Comparison of ENCODE assay signal across 8 mouse cellular contexts in the genomic region with DNA sequence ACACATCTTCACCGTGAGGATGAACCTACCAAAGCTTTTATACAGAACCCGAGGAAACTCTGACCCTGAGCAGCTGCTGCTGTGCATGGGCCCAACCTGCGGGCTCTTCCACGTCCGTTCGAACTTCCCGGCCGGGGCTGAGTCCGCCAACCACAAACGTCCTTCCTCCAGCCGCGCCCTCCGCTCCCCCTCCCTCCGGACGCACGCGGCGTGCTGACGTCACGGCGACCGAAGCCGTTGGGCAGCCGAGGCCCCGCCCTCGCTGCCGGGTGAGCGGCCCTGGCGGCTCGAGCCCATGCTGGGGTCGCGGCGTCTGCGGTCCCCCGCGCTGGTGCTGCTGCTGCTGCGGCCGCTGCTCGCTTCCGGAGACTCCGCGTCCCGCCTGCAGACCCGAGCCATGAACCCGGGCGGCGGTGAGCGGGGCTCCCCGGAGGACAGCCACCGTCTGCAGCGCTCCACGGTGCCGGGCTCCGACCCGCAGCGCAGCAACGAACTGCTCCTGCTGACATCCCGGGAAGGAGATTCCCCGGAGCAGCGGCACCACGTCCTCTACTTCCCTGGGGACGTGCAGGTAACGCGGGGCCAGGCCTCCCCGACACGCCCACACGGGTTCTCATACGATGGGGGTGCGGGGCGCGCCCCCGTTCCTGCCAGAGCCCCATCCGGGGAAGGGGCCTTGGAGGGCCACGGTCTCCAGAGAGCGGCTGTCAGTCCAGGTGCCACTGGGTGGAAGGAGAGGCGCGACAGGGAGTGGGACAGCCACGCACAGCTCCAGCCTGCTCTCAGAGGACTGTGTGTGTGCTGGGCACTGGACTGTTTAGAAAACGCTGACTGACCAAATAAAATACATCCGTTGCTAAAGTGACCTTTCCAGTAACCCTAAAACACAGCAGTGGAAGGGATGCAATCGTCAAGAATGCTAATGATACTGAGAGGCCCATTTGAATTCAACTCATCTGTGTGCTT. TPM values are rescaled to one million over a fixed set of nuclear protein-coding genes. Genes with fewer than 3 reads are reported as not detected.
DNase-seq lines count a peak whose midpoint lies in the region; ATAC-seq lines count a peak whose summit lies in the region.

A gene (plus strand): TSS at position 245 of the 966 bp plus-strand sequence.

- H3K4me1 ChIP-seq in embryonic facial prominence, embryonic 14.5 days (ENCODE audit: control insufficient read depth, insufficient read depth, low read length), result peaks cover 6% of the 10 kb centered on the region; the same call in 1 of the 2 replicates
- no peaks in the 10 kb centered on the region for H3K4me1 ChIP-seq in kidney, embryonic 14.5 days (ENCODE audit: control insufficient read depth, insufficient read depth, low read length)
- H3K4me1 ChIP-seq in limb, embryonic 15.5 days, result peaks cover 6% of the 10 kb centered on the region; the same call in 1 of the 2 replicates

- H3K4me2 ChIP-seq in embryonic facial prominence, embryonic 14.5 days (ENCODE audit: low read depth, low read length), result peak within 1 kb of the TSS; percentile 95
- peak within 1 kb of the TSS; percentile 81 for H3K4me2 ChIP-seq in kidney, embryonic 14.5 days (replicated peaks; ENCODE audit: low read depth, low read length)
- peak within 1 kb of the TSS; percentile 94 for H3K4me2 ChIP-seq in limb, embryonic 15.5 days

- DNase-seq in 3T3-L1 (ENCODE audit: low read depth, low spot score), result peak; percentile 91
- DNase-seq in adrenal gland, postnatal 4 days (ENCODE audit: low spot score in 2 of 2), result peak; percentile 83 to 87
- peak; percentile 95 for DNase-seq in embryonic facial prominence, embryonic 14.5 days (ENCODE audit: low spot score)
- peak; percentile 92 to 93 for DNase-seq in heart, adult 9 months (ENCODE audit: low spot score in 2 of 2)
- peak; percentile 78 to 90 for DNase-seq in monocyte, adult 2 months (ENCODE audit: low read depth in 1 of 2, low spot score in 2 of 2)
- peak; percentile 94 for DNase-seq in spleen, postnatal 36 days (ENCODE audit: low spot score in 2 of 2)

- H3K4me3 ChIP-seq in embryonic facial prominence, embryonic 14.5 days (ENCODE audit: low read depth, low read length), result peak within 1 kb of the TSS; percentile 90
- H3K4me3 ChIP-seq in kidney, embryonic 14.5 days (ENCODE audit: low read length), result peak within 1 kb of the TSS; percentile 87
- peak within 1 kb of the TSS; percentile 94 for H3K4me3 ChIP-seq in limb, embryonic 15.5 days

- no peaks in the 10 kb centered on the region for H3K36me3 ChIP-seq in embryonic facial prominence, embryonic 14.5 days (ENCODE audit: control insufficient read depth, insufficient read depth, low read length)
- H3K36me3 ChIP-seq in kidney, embryonic 14.5 days (ENCODE audit: control insufficient read depth, insufficient read depth, low read length), result no peaks in the 10 kb centered on the region
- H3K36me3 ChIP-seq in limb, embryonic 15.5 days, result no peaks in the 10 kb centered on the region

- H3K27ac ChIP-seq in embryonic facial prominence, embryonic 14.5 days (replicated peaks; ENCODE audit: low read depth, low read length), result peak within 1 kb of the TSS; percentile 75
- peak within 1 kb of the TSS; percentile 38; the same call in 1 of the 2 replicates for H3K27ac ChIP-seq in kidney, embryonic 14.5 days (ENCODE audit: low read depth, low read length)
- peak within 1 kb of the TSS; percentile 75 for H3K27ac ChIP-seq in limb, embryonic 15.5 days

- peak within 1 kb of the TSS; percentile 89 for H3K9ac ChIP-seq in embryonic facial prominence, embryonic 14.5 days (ENCODE audit: low read depth, low read length)
- H3K9ac ChIP-seq in kidney, embryonic 14.5 days (ENCODE audit: low read depth, low read length), result peak within 1 kb of the TSS; percentile 88
- peak within 1 kb of the TSS; percentile 90 for H3K9ac ChIP-seq in limb, embryonic 15.5 days

- ATAC-seq in embryonic facial prominence, embryonic 14.5 days (ENCODE audit: low read depth), result peak; percentile 98
- ATAC-seq in kidney, embryonic 14.5 days (ENCODE audit: low FRiP score, low TSS enrichment), result peak; percentile 98
- peak; percentile 95 for ATAC-seq in limb, embryonic 15.5 days (ENCODE audit: insufficient number of reproducible peaks, low FRiP score, low TSS enrichment, low read depth)

- H3K27me3 ChIP-seq in embryonic facial prominence, embryonic 14.5 days (replicated peaks; ENCODE audit: control insufficient read depth, insufficient read depth, low read length), result no peaks in the 10 kb centered on the region
- no peaks in the 10 kb centered on the region for H3K27me3 ChIP-seq in kidney, embryonic 14.5 days (ENCODE audit: control insufficient read depth, insufficient read depth, low read length)
- no peaks in the 10 kb centered on the region for H3K27me3 ChIP-seq in limb, embryonic 15.5 days

- under 1% methylated on average over 48 of the region's 81 CpGs for WGBS in embryonic facial prominence, embryonic 14.5 days
- under 1% methylated on average over 81 of the region's 81 CpGs for WGBS in kidney, embryonic 14.5 days
- under 1% methylated on average over 80 of the region's 81 CpGs for WGBS in limb, embryonic 15.5 days

- H3K9me3 ChIP-seq in embryonic facial prominence, embryonic 14.5 days (ENCODE audit: control insufficient read depth, low read length), result no peaks in the 10 kb centered on the region
- H3K9me3 ChIP-seq in kidney, embryonic 14.5 days (ENCODE audit: control insufficient read depth, low read length), result no peaks in the 10 kb centered on the region
- no peaks in the 10 kb centered on the region for H3K9me3 ChIP-seq in limb, embryonic 15.5 days

RNA-seq across cellular contexts. Expression of the gene that starts here (rescaled TPM):
- total RNA-seq in adrenal gland, postnatal 4 days (2021), result 1 to 10 TPM; 6.7 to 7.5 TPM
- polyA plus RNA-seq in embryonic facial prominence, embryonic 14.5 days (2014; fragmentation: Nextera tagmentation; extraction: Ambion mirVana), result 19.3 and 20.9 TPM in 2 replicates
- polyA plus RNA-seq in kidney, embryonic 14.5 days (2014; fragmentation: Nextera tagmentation; extraction: Ambion mirVana), result 10.9 and 12.8 TPM in 2 replicates
- 15.6 and 15.9 TPM in 2 replicates for polyA plus RNA-seq in limb, embryonic 15.5 days (2015; fragmentation: Nextera tagmentation; extraction: Ambion mirVana)

Comparison
In these comparisons a context has a peak if more than half of its experiments do, and no peak if none do; other contexts are left out.
1. Peak in every context shown above with its lines: DNase-seq, ATAC-seq, H3K4me3 ChIP-seq and H3K27ac ChIP-seq.